Mouse (Mus musculus) lung, embryonic 14.5 days (tissue): ENCODE measurements around the gene Cyb5r1. TPM values are rescaled to one million over a fixed set of nuclear protein-coding genes. Genes with fewer than 3 reads are reported as not detected.

Source experiments
- ATAC-seq: fragments of 200-750 bp; cut with Nextera tagmentation; 2 replicates; pipeline ENCODE4 v1.8.0; 2017; ENCODE audit warnings: mild to moderate bottlenecking, moderate TSS enrichment, moderate library complexity; ENCODE audit not compliant: insufficient read depth
- DNase-seq: peaks from one replicate; pipeline ENCODE4 v3.0.0-alpha.2; 2015
- H3K27ac ChIP-seq: fragments of 300-500 bp; sonication (generic); 2 replicates; pipeline ENCODE4 v1.5.1; 2014; ENCODE audit warnings: low read depth, mild to moderate bottlenecking, moderate library complexity
- H3K27me3 ChIP-seq: fragments of 300-500 bp; sonication (generic); 2 replicates; pipeline ENCODE4 v1.6.1; 2014; ENCODE audit warnings: low read length, control low read depth; ENCODE audit not compliant: insufficient read depth
- H3K36me3 ChIP-seq: fragments of 300-500 bp; sonication (generic); 2 replicates; pipeline ENCODE4 v1.6.1; 2014; ENCODE audit warnings: control low read depth; ENCODE audit not compliant: insufficient read depth
- H3K4me1 ChIP-seq: fragments of 300-500 bp; sonication (generic); 2 replicates; pipeline ENCODE4 v1.6.1; 2014; ENCODE audit warnings: antibody characterized with exemption, control low read depth; ENCODE audit not compliant: insufficient read depth
- H3K4me2 ChIP-seq: fragments of 300-500 bp; sonication (generic); 2 replicates; pipeline ENCODE4 v1.6.1; 2014; ENCODE audit warnings: mild to moderate bottlenecking
- H3K4me3 ChIP-seq: fragments of 300-500 bp; sonication (generic); 2 replicates; pipeline ENCODE4 v1.5.1; 2014; ENCODE audit warnings: low read depth, low read length
- H3K9ac ChIP-seq: fragments of 300-500 bp; sonication (generic); 2 replicates; pipeline ENCODE4 v1.6.1; 2014
- H3K9me3 ChIP-seq: fragments of 300-500 bp; sonication (generic); 2 replicates; pipeline ENCODE4 v1.6.1; 2016; ENCODE audit warnings: low read depth, low read length, control low read depth
- CTCF ChIP-seq: IDR thresholded peaks from 2 replicates; pipeline ENCODE4 v1.5.1; 2016; ENCODE audit warnings: antibody characterized with exemption, low read depth
- WGBS: fragments of 180-500 bp; shearing (Covaris S2); extraction: QIAGEN DNeasy Blood & Tissue Kit; methylation state at CpG from one replicate; pipeline ENCODE4 v1.1.7; 2014; 5-methylcytosine and 5-hydroxymethylcytosine counted together
- polyA plus RNA-seq: library from polyadenylated mRNA; unstranded; fragments of >200 nt; fragmentation: Nextera tagmentation; extraction: Ambion mirVana; gene quantifications from 2 replicates; pipeline ENCODE4 v1.2.1, GENCODE M21; 2014

Cyb5r1 gene
- polyA plus RNA-seq, 1 experiment from 2014 or later, result 37.8 TPM

- Histone ChIP-seq H3K9ac (peak overlapping the region; percentile 89), H3K4me1 (peaks cover 11% of the 10 kb centered on the region; the same call in 1 of the 2 replicates), H3K36me3 (peaks cover 14% of the 10 kb centered on the region), H3K27ac (peak overlapping the region; percentile 96), H3K4me2 (peak overlapping the region; percentile 87), H3K4me3 (peak overlapping the region; percentile 83), H3K9me3 (no peaks in the 10 kb centered on the region), H3K27me3 (no peaks in the 10 kb centered on the region)
- WGBS, result 11% methylated on average over 11 of the region's 11 CpGs
- peak; percentile 60 for TF ChIP-seq CTCF
- ATAC-seq (peak; percentile 36), DNase-seq (no peak)
These were observed 9.3 kb downstream of the Cyb5r1 start for GRCm38 (mm10) chr1:134414501-134415167.

- WGBS, result under 1% methylated on average over 74 of the region's 77 CpGs
- H3K9me3 ChIP-seq, result no peaks in the 10 kb centered on the region
These were observed 9.9 kb downstream of the Cyb5r1 start, which contains the start of gene Adipor1 for GRCm38 (mm10) chr1:134415168-134415831. Gene Adipor1 (plus strand): TSS chr1:134415378.

GRCm38 (mm10) chr1:134418414-134418975, 13.1 kb downstream of the Cyb5r1 start:
- peak overlapping the region; percentile 54; the same call in 1 of the 2 replicates for H3K27ac ChIP-seq
- H3K36me3 ChIP-seq, result peaks cover 8% of the 10 kb centered on the region
- no peak overlapping the region for H3K4me3 ChIP-seq
- peaks cover 16% of the 10 kb centered on the region; the same call in 1 of the 2 replicates for H3K4me1 ChIP-seq
- no peak for DNase-seq
- no peaks in the 10 kb centered on the region for H3K9me3 ChIP-seq
- 64% methylated on average over 2 of the region's 2 CpGs for WGBS
- TF ChIP-seq CTCF, result no peak
- 0 out of 2 replicates have a peak overlapping the region, but pooled peaks have one; percentile 23 for H3K4me2 ChIP-seq
- no peak for ATAC-seq
- H3K27me3 ChIP-seq, result no peaks in the 10 kb centered on the region
- H3K9ac ChIP-seq, result no peak overlapping the region

More at GRCm38 (mm10) chr1:134415168-134415831, 9.9 kb downstream of the Cyb5r1 start, which contains the start of gene Adipor1:
- peak within 1 kb of the TSS; percentile 89 for H3K9ac ChIP-seq
- no peak for TF ChIP-seq CTCF
- H3K4me2 ChIP-seq, result peak within 1 kb of the TSS; percentile 87
- H3K27ac ChIP-seq, result peak within 1 kb of the TSS; percentile 96
- H3K36me3 ChIP-seq, result peaks cover 11% of the 10 kb centered on the region
- no peaks in the 10 kb centered on the region for H3K27me3 ChIP-seq
- peaks cover 16% of the 10 kb centered on the region; the same call in 1 of the 2 replicates for H3K4me1 ChIP-seq
- DNase-seq, result peak; percentile 96
- ATAC-seq, result peak; percentile 100
- peak within 1 kb of the TSS; percentile 83 for H3K4me3 ChIP-seq

GRCm38 (mm10) chr1:134419176-134419575, 13.8 kb downstream of the Cyb5r1 start:
- Histone ChIP-seq H3K36me3 (peaks cover 14% of the 10 kb centered on the region), H3K4me3 (no peak overlapping the region), H3K27me3 (no peaks in the 10 kb centered on the region), H3K4me1 (peaks cover 15% of the 10 kb centered on the region; the same call in 1 of the 2 replicates), H3K9me3 (no peaks in the 10 kb centered on the region), H3K27ac (no peak overlapping the region), H3K9ac (no peak overlapping the region), H3K4me2 (no peak overlapping the region)
- WGBS, result 20% methylated on average over 1 of the region's 1 CpGs
- no peak for ATAC-seq
- no peak for TF ChIP-seq CTCF
- DNase-seq, result no peak

GRCm38 (mm10) chr1:134419751-134420458, 14.5 kb downstream of the Cyb5r1 start:
- Histone ChIP-seq H3K4me3 (no peak overlapping the region), H3K27ac (peak overlapping the region; percentile 7; the same call in 1 of the 2 replicates), H3K4me2 (0 out of 2 replicates have a peak overlapping the region, but pooled peaks have one; percentile 7), H3K9me3 (no peaks in the 10 kb centered on the region), H3K27me3 (no peaks in the 10 kb centered on the region), H3K4me1 (peaks cover 12% of the 10 kb centered on the region; the same call in 1 of the 2 replicates), H3K9ac (no peak overlapping the region), H3K36me3 (peaks cover 22% of the 10 kb centered on the region)
- ATAC-seq, result no peak
- 33% methylated on average over 5 of the region's 5 CpGs for WGBS
- peak; percentile 61 for DNase-seq
- no peak for TF ChIP-seq CTCF

- Histone ChIP-seq H3K4me2 (no peak overlapping the region), H3K4me1 (peaks cover 9% of the 10 kb centered on the region; the same call in 1 of the 2 replicates)
These were observed 18.6 kb downstream of the Cyb5r1 start for GRCm38 (mm10) chr1:134423911-134424310.

More at GRCm38 (mm10) chr1:134423911-134424310, 18.6 kb downstream of the Cyb5r1 start:
- Histone ChIP-seq H3K27ac (no peak overlapping the region), H3K9me3 (no peaks in the 10 kb centered on the region), H3K36me3 (peaks cover 61% of the 10 kb centered on the region), H3K4me3 (no peak overlapping the region), H3K27me3 (no peaks in the 10 kb centered on the region), H3K9ac (no peak overlapping the region)
- ATAC-seq (no peak), DNase-seq (no peak)
- no peak for TF ChIP-seq CTCF
- WGBS, result 63% methylated on average over 10 of the region's 10 CpGs
